Mouse (Mus musculus): ENCODE measurements at regions not wholly inside any gene's neighbourhood (a gene's known extent, or its start where the extent isn't known, plus 50 kb on each side); places are given as distances from the start of the nearest gene placed in this dataset.

DNA sequence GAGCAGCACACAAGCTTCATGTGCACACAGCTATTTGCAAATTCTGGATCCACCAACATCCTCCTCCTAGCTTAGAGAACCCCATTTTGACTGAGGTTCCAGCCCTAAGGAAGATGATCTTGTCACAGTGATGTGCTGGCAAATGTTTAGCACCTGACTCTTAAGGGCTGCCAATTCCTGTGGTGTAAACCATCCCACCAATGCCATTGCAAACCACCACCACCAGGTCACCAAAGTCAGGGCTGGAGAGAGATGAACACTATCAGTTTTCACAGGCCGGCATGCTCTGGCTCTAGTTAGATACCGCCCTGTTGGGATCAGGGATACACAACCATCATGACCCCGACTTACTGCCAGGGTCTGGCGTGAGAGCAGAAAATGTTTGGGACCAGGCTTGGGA lies 125.9 kb downstream of the Slc38a6 start:
- Histone ChIP-seq H3K79me3 (ENCODE audit: low read depth) (no peaks in the 10 kb centered on the region), H3K79me2 (ENCODE audit: control insufficient read depth, insufficient read depth) (no peaks in the 10 kb centered on the region), H3K4me3 (ENCODE audit: insufficient read depth, poor library complexity, severe bottlenecking) (no peak overlapping the region), H3K27me3 (ENCODE audit: control insufficient read depth, insufficient read depth, insufficient read length) (no peaks in the 10 kb centered on the region), H3K36me3 (ENCODE audit: control insufficient read depth, insufficient read depth) (no peaks in the 10 kb centered on the region), H3ac (ENCODE audit: control insufficient read depth, insufficient read length, low read depth) (no peak overlapping the region)
- TF ChIP-seq FOSL1 (IDR thresholded peaks at IDR 0.05; ENCODE audit: insufficient read depth, low read length, poor library complexity, severe bottlenecking) (no peak), MYOG (IDR thresholded peaks at IDR 0.05; ENCODE audit: control insufficient read depth, extremely low read depth, insufficient read length) (no peak), USF1 (IDR thresholded peaks at IDR 0.05; ENCODE audit: low read depth) (no peak), CEBPB (IDR thresholded peaks at IDR 0.05; ENCODE audit: low read depth) (no peak), MYOD1 (IDR thresholded peaks at IDR 0.05; ENCODE audit: control insufficient read depth, insufficient read length, low read depth) (no peak), MAX (IDR thresholded peaks at IDR 0.05) (no peak), CTCF (IDR thresholded peaks at IDR 0.05; ENCODE audit: control insufficient read depth, insufficient read depth, insufficient read length) (no peak)

GRCm38 (mm10) chr12:73410924-73411323 lies 124.3 kb downstream of the Slc38a6 start:
- H3K79me3 ChIP-seq (ENCODE audit: low read depth): no peaks in the 10 kb centered on the region

GRCm38 (mm10) chr12:73409481-73410085 lies 123.0 kb downstream of the Slc38a6 start:
- H3K27me3 ChIP-seq (ENCODE audit: control insufficient read depth, insufficient read depth, insufficient read length): no peaks in the 10 kb centered on the region
- TF ChIP-seq MYOD1 (IDR thresholded peaks at IDR 0.05; ENCODE audit: control insufficient read depth, insufficient read length, low read depth) (no peak), MYOG (IDR thresholded peaks at IDR 0.05; ENCODE audit: control insufficient read depth, extremely low read depth, insufficient read length) (no peak), MAX (IDR thresholded peaks at IDR 0.05) (no peak), CTCF (IDR thresholded peaks at IDR 0.05; ENCODE audit: control insufficient read depth, insufficient read depth, insufficient read length) (no peak), FOSL1 (IDR thresholded peaks at IDR 0.05; ENCODE audit: insufficient read depth, low read length, poor library complexity, severe bottlenecking) (no peak)
- H3K79me2 ChIP-seq (ENCODE audit: control insufficient read depth, insufficient read depth): no peaks in the 10 kb centered on the region
- H3K36me3 ChIP-seq (ENCODE audit: control insufficient read depth, insufficient read depth): no peaks in the 10 kb centered on the region
- no peaks in the 10 kb centered on the region for H3K79me3 ChIP-seq (ENCODE audit: low read depth)
- H3ac ChIP-seq (ENCODE audit: control insufficient read depth, insufficient read length, low read depth): no peak overlapping the region
- H3K4me3 ChIP-seq (ENCODE audit: insufficient read depth, poor library complexity, severe bottlenecking): no peak overlapping the region

More at GRCm38 (mm10) chr12:73410924-73411323, 124.3 kb downstream of the Slc38a6 start:
- Histone ChIP-seq H3ac (ENCODE audit: control insufficient read depth, insufficient read length, low read depth) (no peak overlapping the region), H3K36me3 (ENCODE audit: control insufficient read depth, insufficient read depth) (no peaks in the 10 kb centered on the region), H3K4me3 (ENCODE audit: insufficient read depth, poor library complexity, severe bottlenecking) (no peak overlapping the region), H3K27me3 (ENCODE audit: control insufficient read depth, insufficient read depth, insufficient read length) (no peaks in the 10 kb centered on the region), H3K79me2 (ENCODE audit: control insufficient read depth, insufficient read depth) (no peaks in the 10 kb centered on the region)
- TF ChIP-seq USF1 (IDR thresholded peaks at IDR 0.05; ENCODE audit: low read depth) (peak; percentile 96), MYOD1 (IDR thresholded peaks at IDR 0.05; ENCODE audit: control insufficient read depth, insufficient read length, low read depth) (peak; percentile 34), FOSL1 (IDR thresholded peaks at IDR 0.05; ENCODE audit: insufficient read depth, low read length, poor library complexity, severe bottlenecking) (no peak)

- Histone ChIP-seq H3K36me3 (ENCODE audit: control insufficient read depth, insufficient read depth) (no peaks in the 10 kb centered on the region), H3K27me3 (ENCODE audit: control insufficient read depth, insufficient read depth, insufficient read length) (no peaks in the 10 kb centered on the region), H3ac (ENCODE audit: control insufficient read depth, insufficient read length, low read depth) (no peak overlapping the region), H3K79me3 (ENCODE audit: low read depth) (no peaks in the 10 kb centered on the region), H3K79me2 (ENCODE audit: control insufficient read depth, insufficient read depth) (no peaks in the 10 kb centered on the region), H3K4me3 (ENCODE audit: insufficient read depth, poor library complexity, severe bottlenecking) (no peak overlapping the region)
- TF ChIP-seq USF1 (IDR thresholded peaks at IDR 0.05; ENCODE audit: low read depth): no peak
- TF ChIP-seq CEBPB (IDR thresholded peaks at IDR 0.05; ENCODE audit: low read depth): no peak
- TF ChIP-seq CTCF (IDR thresholded peaks at IDR 0.05; ENCODE audit: control insufficient read depth, insufficient read depth, insufficient read length): no peak
- TF ChIP-seq MAX (IDR thresholded peaks at IDR 0.05): no peak
- no peak for TF ChIP-seq MYOD1 (IDR thresholded peaks at IDR 0.05; ENCODE audit: control insufficient read depth, insufficient read length, low read depth)
- TF ChIP-seq FOSL1 (IDR thresholded peaks at IDR 0.05; ENCODE audit: insufficient read depth, low read length, poor library complexity, severe bottlenecking): no peak
- TF ChIP-seq MYOG (IDR thresholded peaks at IDR 0.05; ENCODE audit: control insufficient read depth, extremely low read depth, insufficient read length): no peak
These were observed 122.0 kb downstream of the Slc38a6 start for GRCm38 (mm10) chr12:73408614-73409013.

DNA sequence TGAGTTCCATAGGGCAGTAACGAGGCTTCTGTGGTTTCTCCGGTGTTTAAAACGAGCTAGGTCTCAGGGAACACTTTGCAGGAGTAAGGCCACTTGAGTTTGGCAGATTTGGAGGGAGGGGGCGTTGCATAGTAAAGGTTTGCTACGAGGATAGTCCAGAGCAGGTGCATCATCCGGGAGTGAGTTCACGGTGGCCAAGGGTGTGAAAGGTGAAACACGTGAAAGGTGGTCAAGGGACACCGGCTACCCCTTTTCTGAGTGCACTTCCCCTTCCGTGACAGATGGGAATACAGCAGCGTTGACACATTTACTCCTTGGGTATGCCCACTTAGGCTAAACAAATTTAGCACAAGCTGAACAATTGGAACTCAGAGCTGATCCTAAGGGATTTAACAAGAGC lies 121.6 kb downstream of the Slc38a6 start:
- TF ChIP-seq MYOD1 (IDR thresholded peaks at IDR 0.05; ENCODE audit: control insufficient read depth, insufficient read length, low read depth) (no peak), MYOG (IDR thresholded peaks at IDR 0.05; ENCODE audit: control insufficient read depth, extremely low read depth, insufficient read length) (no peak), CTCF (IDR thresholded peaks at IDR 0.05; ENCODE audit: control insufficient read depth, insufficient read depth, insufficient read length) (no peak), USF1 (IDR thresholded peaks at IDR 0.05; ENCODE audit: low read depth) (no peak), CEBPB (IDR thresholded peaks at IDR 0.05; ENCODE audit: low read depth) (no peak), MAX (IDR thresholded peaks at IDR 0.05) (no peak), FOSL1 (IDR thresholded peaks at IDR 0.05; ENCODE audit: insufficient read depth, low read length, poor library complexity, severe bottlenecking) (no peak)
- Histone ChIP-seq H3K79me3 (ENCODE audit: low read depth) (no peaks in the 10 kb centered on the region), H3K36me3 (ENCODE audit: control insufficient read depth, insufficient read depth) (no peaks in the 10 kb centered on the region), H3K79me2 (ENCODE audit: control insufficient read depth, insufficient read depth) (no peaks in the 10 kb centered on the region), H3K4me3 (ENCODE audit: insufficient read depth, poor library complexity, severe bottlenecking) (no peak overlapping the region), H3K27me3 (ENCODE audit: control insufficient read depth, insufficient read depth, insufficient read length) (no peaks in the 10 kb centered on the region), H3ac (ENCODE audit: control insufficient read depth, insufficient read length, low read depth) (no peak overlapping the region)

DNA sequence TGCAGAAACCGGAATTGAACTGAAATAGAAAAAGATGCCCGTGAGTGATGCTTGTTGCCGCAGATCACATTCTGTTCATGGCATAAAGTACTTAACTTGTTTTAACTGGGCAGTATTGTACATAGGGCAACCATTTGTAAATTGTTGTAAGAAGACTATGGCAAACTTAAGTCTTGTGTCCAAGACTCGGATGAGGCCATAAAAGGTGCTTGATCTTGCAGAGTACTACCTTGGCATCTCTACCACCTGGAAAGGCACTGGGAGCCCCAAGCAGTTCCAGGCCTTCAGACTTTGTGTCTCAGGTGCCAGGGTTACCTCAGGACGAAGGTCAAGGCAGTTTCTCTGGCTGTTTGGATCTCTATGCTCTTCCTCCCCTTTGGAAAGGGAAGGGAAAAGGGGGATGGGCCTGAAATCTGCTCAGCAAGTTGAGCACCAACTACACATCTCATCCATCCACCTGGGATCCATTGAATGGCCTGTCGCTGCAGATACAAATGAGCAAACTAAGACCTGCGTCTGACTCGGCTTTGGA lies 120.0 kb downstream of the Slc38a6 start:
- Histone ChIP-seq H3K27me3 (ENCODE audit: control insufficient read depth, insufficient read depth, insufficient read length) (no peaks in the 10 kb centered on the region), H3K79me2 (ENCODE audit: control insufficient read depth, insufficient read depth) (no peaks in the 10 kb centered on the region)

More for the DNA sequence above, 120.0 kb downstream of the Slc38a6 start:
- Histone ChIP-seq H3K36me3 (ENCODE audit: control insufficient read depth, insufficient read depth) (no peaks in the 10 kb centered on the region), H3K4me3 (ENCODE audit: insufficient read depth, poor library complexity, severe bottlenecking) (no peak overlapping the region), H3K79me3 (ENCODE audit: low read depth) (no peaks in the 10 kb centered on the region), H3ac (ENCODE audit: control insufficient read depth, insufficient read length, low read depth) (no peak overlapping the region)
- TF ChIP-seq USF1 (IDR thresholded peaks at IDR 0.05; ENCODE audit: low read depth): no peak

Data from C2C12 (cell line).